Mouse (Mus musculus) neutrophil, adult 65 days (primary cell): ENCODE measurements around the gene Tpsab1. TPM values are rescaled to one million over a fixed set of nuclear protein-coding genes. Genes with fewer than 3 reads are reported as not detected.

Experiments
- total RNA-seq: library from RNA; stranded (reverse); gene quantifications from 2 replicates; pipeline ENCODE4 v1.2.4, GENCODE M21; 2023

Gene Tpsab1
- not detected in 2 replicates for total RNA-seq

GRCm38 (mm10) chr17:25345462-25345861 is at the start of gene Tpsab1:
Tpsab1 (minus strand) TSS chr17:25345562.

GRCm38 (mm10) chr17:25368973-25369372 is 23.6 kb upstream of the Tpsab1 start, which contains the start of gene Tpsg1:
Tpsg1 (plus strand) TSS chr17:25369273.

GRCm38 (mm10) chr17:25366005-25366404 is 20.6 kb upstream of the Tpsab1 start, which contains the start of gene Tpsb2:
Tpsb2 (plus strand) TSS chr17:25366305.

GRCm38 (mm10) chr17:25318354-25318753 is 27.0 kb downstream of the Tpsab1 start, which contains the start of gene Prss29:
Prss29 (plus strand) TSS chr17:25318654.

GRCm38 (mm10) chr17:25308346-25308745 is 37.0 kb downstream of the Tpsab1 start, which contains the start of gene Prss28:
Prss28 (plus strand) TSS chr17:25308646.

GRCm38 (mm10) chr17:25298094-25298493 is 47.3 kb downstream of the Tpsab1 start, which contains the start of gene Prss34:
Prss34 (plus strand) TSS chr17:25298394.

Other genes starting within 250 kb of the Tpsab1 start
- 5.9 and 8.6 TPM in 2 replicates for gene Telo2, start 229.6 kb downstream of the Tpsab1 start, total RNA-seq
- gene Ptx4, start 224.8 kb downstream of the Tpsab1 start, total RNA-seq: not detected in 2 replicates
- gene Clcn7, start 212.2 kb downstream of the Tpsab1 start, total RNA-seq: 17.0 and 29.6 TPM in 2 replicates
- gene Ccdc154, start 183.1 kb downstream of the Tpsab1 start, total RNA-seq: not detected in 2 replicates
- gene Gm38655, start 170.1 kb downstream of the Tpsab1 start, total RNA-seq: not detected in 2 replicates
- gene BC003965, start 161.0 kb downstream of the Tpsab1 start, total RNA-seq: 5.5 and 6.8 TPM in 2 replicates
- 18.6 and 26.5 TPM in 2 replicates for gene Unkl, start 157.2 kb downstream of the Tpsab1 start, total RNA-seq
- 12.1 and 18.8 TPM in 2 replicates for gene Gnptg, start 105.4 kb downstream of the Tpsab1 start, total RNA-seq
- gene Tsr3, start 105.4 kb downstream of the Tpsab1 start, total RNA-seq: 5.8 and 8.9 TPM in 2 replicates
- gene Baiap3, start 89.2 kb downstream of the Tpsab1 start, total RNA-seq: 4.4 and 6.8 TPM in 2 replicates
- 213 and 244 TPM in 2 replicates for gene Ube2i, start 70.9 kb downstream of the Tpsab1 start, total RNA-seq
- gene Prss34, start 47.2 kb downstream of the Tpsab1 start, total RNA-seq: 80.0 and 94.6 TPM in 2 replicates
- gene Prss28, start 36.9 kb downstream of the Tpsab1 start, total RNA-seq: not detected in 2 replicates
- not detected in 2 replicates for gene Prss29, start 26.9 kb downstream of the Tpsab1 start, total RNA-seq
- gene Tpsb2, start 20.7 kb upstream of the Tpsab1 start, total RNA-seq: not detected in 2 replicates
- not detected in 2 replicates for gene Tpsg1, start 23.7 kb upstream of the Tpsab1 start, total RNA-seq
- 0.19 and 0.25 TPM in 2 replicates for gene Cacna1h, start 88.2 kb upstream of the Tpsab1 start, total RNA-seq
- not detected in 2 replicates for gene Tekt4, start 109.1 kb upstream of the Tpsab1 start, total RNA-seq
- gene Sstr5, start 151.7 kb upstream of the Tpsab1 start, total RNA-seq: not detected in 2 replicates
- not detected in 2 replicates for gene Sox8, start 225.1 kb upstream of the Tpsab1 start, total RNA-seq
- gene Lmf1, start 233.5 kb upstream of the Tpsab1 start, total RNA-seq: 8.7 and 10.5 TPM in 2 replicates